Mouse (Mus musculus) lung, postnatal 0 days (tissue): ENCODE results near the gene Adgrl3.

Experiments
- CTCF ChIP-seq: IDR thresholded peaks from 2 replicates; pipeline ENCODE4 v1.5.1; 2016; ENCODE audit warnings: antibody characterized with exemption, mild to moderate bottlenecking
- EP300 ChIP-seq: IDR thresholded peaks from 2 replicates; pipeline ENCODE4 v1.6.1; 2016; ENCODE audit warnings: antibody characterized with exemption, mild to moderate bottlenecking, control low read depth

GRCm38 (mm10) chr5:81676896-81677295 lies 657.0 kb downstream of the Adgrl3 start:
- TF ChIP-seq CTCF (no peak), EP300 (no peak)
